Mouse (Mus musculus): Measurements from ENCODE around the gene Atp5f1. TPM values are rescaled to one million over a fixed set of nuclear protein-coding genes. Genes with fewer than 3 reads are reported as not detected.

Gene Atp5f1
- total and polyA plus RNA-seq, 3 experiments = 313 to 344 TPM; not detected in 1

DNA sequence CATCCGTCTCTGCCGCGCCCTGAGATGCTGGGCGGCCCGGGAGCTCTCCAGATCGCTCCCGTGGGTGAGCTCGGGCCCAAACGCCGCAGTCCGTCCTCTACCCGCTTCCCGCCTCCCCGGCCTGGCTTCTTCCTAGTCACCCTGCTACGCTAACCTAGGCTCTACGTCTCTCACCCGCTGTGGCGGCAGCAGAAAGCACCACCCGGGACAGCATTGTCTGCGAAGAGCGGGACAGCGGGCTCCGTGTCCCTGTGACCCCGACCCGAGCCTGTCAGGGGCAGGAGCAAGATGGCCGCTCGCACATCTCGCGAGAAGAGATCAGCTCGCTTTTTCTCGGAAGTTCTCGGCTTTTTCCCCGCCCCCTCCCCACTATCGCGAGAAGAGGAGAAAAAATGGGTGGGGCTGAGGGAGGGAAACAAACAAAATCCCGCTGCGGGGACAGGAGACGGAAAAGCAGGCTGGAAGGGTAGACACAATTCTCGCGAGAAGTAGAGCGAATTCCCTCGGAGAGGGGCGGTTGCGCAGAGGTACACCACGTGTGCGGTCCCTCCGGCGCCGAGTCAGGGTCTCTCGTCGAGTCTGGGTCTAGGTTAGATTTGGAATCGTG, 822 bp downstream of the Atp5f1 start, which contains the start of gene Wdr77:
Gene Wdr77, plus strand, starts transcription at position 396 of the 607 bp plus-strand sequence.
- peak within 1 kb of the TSS; percentile 96 for H3K9ac ChIP-seq (ENCODE audit: control insufficient read depth, low read depth, low read length, poor library complexity, severe bottlenecking)
- no peaks in the 10 kb centered on the region for H3K9me3 ChIP-seq (replicated peaks; ENCODE audit: insufficient read depth, low read length)
- peak within 1 kb of the TSS; percentile 70 for H3K27ac ChIP-seq (ENCODE audit: control insufficient read depth, low read depth, low read length)
- peaks cover 52% of the 10 kb centered on the region for H3K79me2 ChIP-seq (ENCODE audit: control insufficient read depth, insufficient read depth, low read length, poor library complexity)
- no peak for TF ChIP-seq RAD21 (IDR thresholded peaks at IDR 0.05; ENCODE audit: low read depth, low read length)
- peak; percentile 87 for TF ChIP-seq ELF1 (IDR thresholded peaks at IDR 0.05; ENCODE audit: low read depth, low read length)
- TF ChIP-seq MAX (IDR thresholded peaks at IDR 0.05; ENCODE audit: low read length) = peak; percentile 96
- TF ChIP-seq UBTF (IDR thresholded peaks at IDR 0.05; ENCODE audit: borderline replicate concordance, insufficient read depth, low read depth, low read length) = peak; percentile 53; the same call in 1 of the 2 replicates
- peak; percentile 95 for TF ChIP-seq POLR2AphosphoS2 (IDR thresholded peaks at IDR 0.05; ENCODE audit: low read length)
- no peak for TF ChIP-seq POLR2AphosphoS5 (IDR thresholded peaks at IDR 0.05; ENCODE audit: borderline replicate concordance, low read depth, low read length)
- peak; percentile 92 to 96 for TF ChIP-seq POLR2A (IDR thresholded peaks at IDR 0.05; ENCODE audit: control insufficient read depth in 1 of 2, insufficient read depth in 1 of 2, low read depth in 1 of 2, low read length in 2 of 2, poor library complexity in 1 of 2)
- peak; percentile 93 for TF ChIP-seq SIN3A (IDR thresholded peaks at IDR 0.05; ENCODE audit: low read length)
- TF ChIP-seq BHLHE40 (IDR thresholded peaks at IDR 0.05; ENCODE audit: borderline replicate concordance, low read depth, low read length) = no peak
- peak; percentile 98 for TF ChIP-seq MYC (IDR thresholded peaks at IDR 0.05; ENCODE audit: low read depth, low read length)
- TF ChIP-seq MAFK (IDR thresholded peaks at IDR 0.05; ENCODE audit: borderline replicate concordance, low read depth, low read length) = no peak
- TF ChIP-seq NRF1 (IDR thresholded peaks at IDR 0.05; ENCODE audit: insufficient read depth, low read depth, low read length, poor library complexity, severe bottlenecking) = peak; percentile 70
- TF ChIP-seq HCFC1 (IDR thresholded peaks at IDR 0.05; ENCODE audit: low read depth, low read length) = peak; percentile 91
- peak; percentile 85 for TF ChIP-seq TBP (IDR thresholded peaks at IDR 0.05; ENCODE audit: low read depth, low read length)
- no peak for TF ChIP-seq ZMIZ1 (IDR thresholded peaks at IDR 0.05; ENCODE audit: low read depth, low read length)
- TF ChIP-seq SMC3 (IDR thresholded peaks at IDR 0.05; ENCODE audit: low read depth, low read length) = no peak
- TF ChIP-seq ZKSCAN1 (IDR thresholded peaks at IDR 0.05; ENCODE audit: low read depth, low read length) = no peak
- TF ChIP-seq CHD2 (IDR thresholded peaks at IDR 0.05; ENCODE audit: low read length) = peak; percentile 99
- TF ChIP-seq USF1 (IDR thresholded peaks at IDR 0.05; ENCODE audit: low read depth, low read length) = peak; percentile 79
- TF ChIP-seq MXI1 (IDR thresholded peaks at IDR 0.05; ENCODE audit: low read depth, low read length) = peak; percentile 100
- peak; percentile 95 for TF ChIP-seq NELFE (IDR thresholded peaks at IDR 0.05; ENCODE audit: low read depth, low read length)
- no peak for TF ChIP-seq USF2 (IDR thresholded peaks at IDR 0.05; ENCODE audit: borderline replicate concordance in 1 of 2, insufficient read depth in 1 of 2, low read depth in 1 of 2, low read length in 2 of 2)
- peak within 1 kb of the TSS; percentile 49 to 98 for H3K4me3 ChIP-seq (ENCODE audit: control insufficient read depth in 1 of 2, insufficient read depth in 1 of 2, low read depth in 2 of 2, low read length in 2 of 2)
- H3K27me3 ChIP-seq (ENCODE audit: control insufficient read depth in 1 of 2, insufficient read depth in 2 of 2, low read length in 2 of 2) = no peaks in the 10 kb centered on the region
- peaks cover 12 to 61% of the 10 kb centered on the region in 2 experiments for H3K36me3 ChIP-seq (ENCODE audit: control insufficient read depth in 1 of 2, insufficient read depth in 2 of 2, low read length in 2 of 2)
- DNase-seq (ENCODE audit: low read depth, low spot score) = peak; percentile 99
- peaks cover 3 to 22% of the 10 kb centered on the region in 2 experiments; a peak in 2 of 4 replicates for H3K4me1 ChIP-seq (ENCODE audit: control insufficient read depth in 1 of 2, insufficient read depth in 2 of 2, low read length in 2 of 2)

Measured in MEL (cell line).